Mouse (Mus musculus): Measurements from ENCODE around the gene Iqsec2. TPM values are rescaled to one million over a fixed set of nuclear protein-coding genes. Genes with fewer than 3 reads are reported as not detected.
A peak's percentile ranks its signal among the peaks of the same experiment; 100 is the strongest.
"Not testable (repeated sequence)": the region's sequence is repeated elsewhere in the genome, so short reads cannot be mapped to it uniquely, and the experiment has no call there.

The Iqsec2 gene
- polyA plus RNA-seq, 1 experiment from 2014 or later, result 9.2 TPM

GRCm38 (mm10) chrX:152223313-152223712 is 79.2 kb downstream of the Iqsec2 start:
- Histone ChIP-seq H3K4me1 (no peaks in the 10 kb centered on the region), H3K4me2 (no peak overlapping the region), H3K9ac (replicated peaks) (no peak overlapping the region), H3K27ac (replicated peaks) (no peak overlapping the region), H3K36me3 (peaks cover 2% of the 10 kb centered on the region; the same call in 1 of the 2 replicates), H3K27me3 (replicated peaks) (peaks cover 81% of the 10 kb centered on the region), H3K9me3 (replicated peaks) (no peaks in the 10 kb centered on the region), H3K4me3 (replicated peaks) (no peak overlapping the region)
- WGBS, result 90% methylated on average over 6 of the region's 6 CpGs
- no peak for ATAC-seq (ENCODE audit: low FRiP score)

GRCm38 (mm10) chrX:152224280-152224679 is 80.2 kb downstream of the Iqsec2 start:
- Histone ChIP-seq H3K4me2 (no peak overlapping the region), H3K9ac (replicated peaks) (no peak overlapping the region), H3K36me3 (peaks cover 2% of the 10 kb centered on the region; the same call in 1 of the 2 replicates), H3K4me3 (replicated peaks) (no peak overlapping the region), H3K27me3 (replicated peaks) (peaks cover 75% of the 10 kb centered on the region), H3K9me3 (replicated peaks) (no peaks in the 10 kb centered on the region), H3K27ac (replicated peaks) (no peak overlapping the region), H3K4me1 (no peaks in the 10 kb centered on the region)
- 89% methylated on average over 5 of the region's 5 CpGs for WGBS
- no peak for ATAC-seq (ENCODE audit: low FRiP score)

GRCm38 (mm10) chrX:152232781-152233763 is 89.0 kb downstream of the Iqsec2 start, which contains the start of gene Kdm5c:
Gene Kdm5c, plus strand, starts transcription at chrX:152233020.
- peak; percentile 98 for ATAC-seq (ENCODE audit: low FRiP score)
- Histone ChIP-seq H3K4me2 (peak within 1 kb of the TSS; percentile 75), H3K9ac (replicated peaks) (peak within 1 kb of the TSS; percentile 83), H3K36me3 (peaks cover 7% of the 10 kb centered on the region; the same call in 1 of the 2 replicates), H3K9me3 (replicated peaks) (no peaks in the 10 kb centered on the region), H3K27me3 (replicated peaks) (0 out of 2 replicates have a peak, but pooled peaks cover 4% of the 10 kb centered on the region), H3K4me1 (peaks cover 19% of the 10 kb centered on the region), H3K4me3 (replicated peaks) (peak within 1 kb of the TSS; percentile 89), H3K27ac (replicated peaks) (peak within 1 kb of the TSS; percentile 84)
- WGBS, result under 1% methylated on average over 68 of the region's 69 CpGs

GRCm38 (mm10) chrX:152234125-152234524 is 90.1 kb downstream of the Iqsec2 start:
- Histone ChIP-seq H3K27me3 (replicated peaks) (no peaks in the 10 kb centered on the region), H3K4me2 (peak overlapping the region; percentile 75), H3K9ac (replicated peaks) (peak overlapping the region; percentile 83), H3K27ac (replicated peaks) (no peak overlapping the region), H3K36me3 (peaks cover 12% of the 10 kb centered on the region; the same call in 1 of the 2 replicates), H3K4me1 (peaks cover 19% of the 10 kb centered on the region), H3K9me3 (replicated peaks) (no peaks in the 10 kb centered on the region), H3K4me3 (replicated peaks) (peak overlapping the region; percentile 89)
- ATAC-seq (ENCODE audit: low FRiP score), result no peak
- WGBS, result 40% methylated on average over 3 of the region's 3 CpGs

GRCm38 (mm10) chrX:152235758-152236157 is 91.7 kb downstream of the Iqsec2 start:
- ATAC-seq (ENCODE audit: low FRiP score), result no peak
- H3K27ac ChIP-seq (replicated peaks), result no peak overlapping the region
- no peaks in the 10 kb centered on the region for H3K27me3 ChIP-seq (replicated peaks)
- H3K4me3 ChIP-seq (replicated peaks), result no peak overlapping the region
- H3K4me2 ChIP-seq, result peak overlapping the region; percentile 75; the same call in 1 of the 2 replicates
- H3K36me3 ChIP-seq, result peaks cover 23% of the 10 kb centered on the region
- WGBS, result 84% methylated on average over 2 of the region's 2 CpGs
- H3K9me3 ChIP-seq (replicated peaks), result no peaks in the 10 kb centered on the region
- no peak overlapping the region for H3K9ac ChIP-seq (replicated peaks)
- H3K4me1 ChIP-seq, result peaks cover 19% of the 10 kb centered on the region

GRCm38 (mm10) chrX:152243140-152243539 is 99.1 kb downstream of the Iqsec2 start:
- not testable (repeated sequence) for H3K27ac ChIP-seq (replicated peaks); H3K4me1 ChIP-seq; H3K27me3 ChIP-seq (replicated peaks); H3K9me3 ChIP-seq (replicated peaks); ATAC-seq (ENCODE audit: low FRiP score); H3K4me3 ChIP-seq (replicated peaks); H3K4me2 ChIP-seq; H3K9ac ChIP-seq (replicated peaks)
- WGBS, result 83% methylated on average over 6 of the region's 6 CpGs
- H3K36me3 ChIP-seq, result peaks cover 75% of the 10 kb centered on the region

- H3K27me3 ChIP-seq (replicated peaks), result no peaks in the 10 kb centered on the region
- no peak for ATAC-seq (ENCODE audit: low FRiP score)
- H3K4me1 ChIP-seq, result no peaks in the 10 kb centered on the region
- H3K9me3 ChIP-seq (replicated peaks), result no peaks in the 10 kb centered on the region
- H3K4me3 ChIP-seq (replicated peaks), result no peak overlapping the region
- no peak overlapping the region for H3K4me2 ChIP-seq
- no peak overlapping the region for H3K27ac ChIP-seq (replicated peaks)
- H3K9ac ChIP-seq (replicated peaks), result no peak overlapping the region
- WGBS, result 96% methylated on average over 2 of the region's 2 CpGs
- peaks cover 81% of the 10 kb centered on the region for H3K36me3 ChIP-seq
Observed at GRCm38 (mm10) chrX:152244492-152245189, 100.6 kb downstream of the Iqsec2 start.

GRCm38 (mm10) chrX:152271189-152271588 is 127.1 kb downstream of the Iqsec2 start:
- ATAC-seq (ENCODE audit: low FRiP score), result no peak
- Histone ChIP-seq H3K36me3 (peaks cover 86% of the 10 kb centered on the region), H3K4me3 (replicated peaks) (no peak overlapping the region), H3K9me3 (replicated peaks) (no peaks in the 10 kb centered on the region), H3K4me2 (no peak overlapping the region), H3K9ac (replicated peaks) (no peak overlapping the region), H3K4me1 (no peaks in the 10 kb centered on the region), H3K27me3 (replicated peaks) (no peaks in the 10 kb centered on the region), H3K27ac (replicated peaks) (no peak overlapping the region)
- 97% methylated on average over 11 of the region's 11 CpGs for WGBS

Other genes with a start within 250 kb of the Iqsec2 start
- gene Hsd17b10, start 142.4 kb upstream of the Iqsec2 start, polyA plus RNA-seq (2015; fragmentation: Nextera tagmentation; extraction: Ambion mirVana), result 123 and 138 TPM in 2 replicates
- gene Ribc1, start 128.0 kb upstream of the Iqsec2 start, polyA plus RNA-seq (2015; fragmentation: Nextera tagmentation; extraction: Ambion mirVana), result 1.4 and 1.8 TPM in 2 replicates
- gene Smc1a, start 127.8 kb upstream of the Iqsec2 start, polyA plus RNA-seq (2015; fragmentation: Nextera tagmentation; extraction: Ambion mirVana), result 69.5 and 81.5 TPM in 2 replicates
- 27.3 and 29.4 TPM in 2 replicates for gene Kdm5c, start 88.8 kb downstream of the Iqsec2 start, polyA plus RNA-seq (2015; fragmentation: Nextera tagmentation; extraction: Ambion mirVana)
- gene Kantr, start 183.2 kb downstream of the Iqsec2 start, polyA plus RNA-seq (2015; fragmentation: Nextera tagmentation; extraction: Ambion mirVana), result 30.0 and 32.4 TPM in 2 replicates
- gene Tspyl2, start 198.2 kb downstream of the Iqsec2 start, polyA plus RNA-seq (2015; fragmentation: Nextera tagmentation; extraction: Ambion mirVana), result 56.9 and 71.6 TPM in 2 replicates
- gene Gpr173, start 224.4 kb downstream of the Iqsec2 start, polyA plus RNA-seq (2015; fragmentation: Nextera tagmentation; extraction: Ambion mirVana), result 8.4 and 8.5 TPM in 2 replicates

Data from neural tube, embryonic 15.5 days (tissue).